In the genomic region with DNA sequence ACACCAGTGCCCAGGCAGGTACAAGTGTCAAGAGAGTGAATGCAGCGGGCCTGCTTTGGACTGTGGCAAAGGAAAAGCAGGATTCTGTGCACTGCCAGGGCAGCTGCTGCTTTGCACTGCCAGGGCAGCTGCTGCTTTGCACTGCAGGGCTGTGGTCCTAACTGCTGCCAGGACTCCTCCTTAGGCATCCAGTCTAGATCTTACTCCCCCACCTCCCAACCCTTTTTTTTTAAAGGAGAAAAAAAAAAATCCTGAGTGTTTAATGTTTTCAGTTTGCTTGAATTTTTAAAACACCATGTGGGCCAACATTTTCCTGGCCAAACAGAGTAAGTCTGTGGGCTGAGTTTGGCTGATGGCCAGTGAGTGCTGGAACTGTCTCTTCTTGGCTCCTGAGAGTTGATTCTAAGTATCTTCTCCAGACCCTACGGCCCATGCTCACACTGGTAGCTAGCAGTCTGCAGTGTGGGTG, we compare ENCODE assay signal across 8 mouse cellular contexts. TPM values are rescaled to one million over a fixed set of nuclear protein-coding genes. Genes with fewer than 3 reads are reported as not detected.
DNase-seq lines count a peak whose midpoint lies in the region; ATAC-seq and TF ChIP-seq lines count a peak whose summit lies in the region.

No protein-coding gene starts in this region.

- H3K36me3 ChIP-seq in forebrain, embryonic 15.5 days, result no peaks in the 10 kb centered on the region
- H3K36me3 ChIP-seq in forebrain, embryonic 12.5 days (replicated peaks), result no peaks in the 10 kb centered on the region
- H3K36me3 ChIP-seq in lung, embryonic 15.5 days, result no peaks in the 10 kb centered on the region

- H3K27ac ChIP-seq in forebrain, embryonic 15.5 days (replicated peaks), result peak overlapping the region; percentile 47; the same call in 1 of the 2 replicates
- H3K27ac ChIP-seq in forebrain, embryonic 12.5 days, result no peak overlapping the region
- no peak overlapping the region for H3K27ac ChIP-seq in cerebellum, adult 2 months (ENCODE audit: insufficient read depth, low read length)
- H3K27ac ChIP-seq in lung, embryonic 15.5 days, result peak overlapping the region; percentile 55

- no peak overlapping the region for H3K9ac ChIP-seq in forebrain, embryonic 15.5 days (replicated peaks)
- H3K9ac ChIP-seq in forebrain, embryonic 12.5 days, result no peak overlapping the region; the same call in 1 of the 2 replicates
- H3K9ac ChIP-seq in lung, embryonic 15.5 days, result no peak overlapping the region

- H3K27me3 ChIP-seq in forebrain, embryonic 15.5 days, result no peaks in the 10 kb centered on the region
- no peaks in the 10 kb centered on the region for H3K27me3 ChIP-seq in forebrain, embryonic 12.5 days
- H3K27me3 ChIP-seq in cerebellum, adult 2 months (ENCODE audit: control insufficient read depth, insufficient read depth, low read length), result no peaks in the 10 kb centered on the region
- H3K27me3 ChIP-seq in lung, embryonic 15.5 days, result no peaks in the 10 kb centered on the region

- 35% methylated on average over 2 of the region's 2 CpGs for WGBS in forebrain, embryonic 15.5 days
- WGBS in forebrain, embryonic 12.5 days, result 82% methylated on average over 2 of the region's 2 CpGs
- WGBS in cerebellum, adult 2 months, result 13% methylated on average over 2 of the region's 2 CpGs
- 34% methylated on average over 2 of the region's 2 CpGs for WGBS in lung, embryonic 15.5 days

- H3K4me2 ChIP-seq in forebrain, embryonic 15.5 days (replicated peaks), result no peak overlapping the region
- H3K4me2 ChIP-seq in forebrain, embryonic 12.5 days, result no peak overlapping the region
- no peak overlapping the region for H3K4me2 ChIP-seq in lung, embryonic 15.5 days

- DNase-seq in cerebellum, adult 2 months, result peak; percentile 26 to 27
- DNase-seq in gonadal fat pad, adult 2 months (ENCODE audit: low read depth), result peak; percentile 51
- peak; percentile 41 for DNase-seq in kidney, adult 9 months
- peak; percentile 46 for DNase-seq in skeletal muscle tissue, adult 2 months (ENCODE audit: low read depth, low spot score)
- DNase-seq in spleen, postnatal 36 days (ENCODE audit: low spot score in 2 of 2), result no peak

- no peak for TF ChIP-seq CTCF in cerebellum, adult 2 months (IDR thresholded peaks at IDR 0.05; ENCODE audit: borderline replicate concordance, insufficient read depth, low read depth, low read length)

- TF ChIP-seq POLR2A in cerebellum, adult 2 months (IDR thresholded peaks at IDR 0.05; ENCODE audit: borderline replicate concordance, insufficient read depth, low read length), result no peak

- peak; percentile 86 for ATAC-seq in forebrain, embryonic 15.5 days (replicated peaks)
- no peak for ATAC-seq in forebrain, embryonic 12.5 days (ENCODE audit: low FRiP score)
- ATAC-seq in lung, embryonic 15.5 days (ENCODE audit: borderline replicate concordance, extremely low read depth, low FRiP score, low TSS enrichment), result peak; percentile 94

- H3K9me3 ChIP-seq in forebrain, embryonic 15.5 days, result no peaks in the 10 kb centered on the region
- no peaks in the 10 kb centered on the region for H3K9me3 ChIP-seq in forebrain, embryonic 12.5 days
- H3K9me3 ChIP-seq in lung, embryonic 15.5 days, result no peaks in the 10 kb centered on the region

- no peak overlapping the region for H3K4me3 ChIP-seq in forebrain, embryonic 15.5 days
- no peak overlapping the region for H3K4me3 ChIP-seq in forebrain, embryonic 12.5 days (replicated peaks)
- H3K4me3 ChIP-seq in cerebellum, adult 2 months (replicated peaks; ENCODE audit: insufficient read depth, low read depth, low read length), result no peak overlapping the region
- H3K4me3 ChIP-seq in lung, embryonic 15.5 days, result no peak overlapping the region

- peaks cover 12% of the 10 kb centered on the region for H3K4me1 ChIP-seq in forebrain, embryonic 15.5 days
- no peaks in the 10 kb centered on the region; the same call in 1 of the 2 replicates for H3K4me1 ChIP-seq in forebrain, embryonic 12.5 days
- H3K4me1 ChIP-seq in cerebellum, adult 2 months (ENCODE audit: control insufficient read depth, insufficient read depth, low read length), result peaks cover 6% of the 10 kb centered on the region
- peaks cover 16% of the 10 kb centered on the region for H3K4me1 ChIP-seq in lung, embryonic 15.5 days

RNA-seq across cellular contexts. Expression of gene BC052040, which starts 11.2 kb away (rescaled TPM):
- 16.3 and 17.1 TPM in 2 replicates for polyA plus RNA-seq in forebrain, embryonic 15.5 days (2015; fragmentation: Nextera tagmentation; extraction: Ambion mirVana)
- polyA plus RNA-seq in forebrain, embryonic 12.5 days (2016; fragmentation: Nextera tagmentation; extraction: Ambion mirVana), result 22.7 and 26.3 TPM in 2 replicates
- polyA plus RNA-seq in cerebellum, adult 2 months (2012; rRNA removed), result 6.4 and 7.4 TPM in 2 replicates
- 2.9 TPM in 2 replicates for polyA plus RNA-seq in gonadal fat pad, adult 2 months (2012; rRNA removed)
- polyA plus RNA-seq in lung, embryonic 15.5 days (2015; fragmentation: Nextera tagmentation; extraction: Ambion mirVana), result 10.3 and 11.5 TPM in 2 replicates

Comparison
In these comparisons a context has a peak if more than half of its experiments do, and no peak if none do; other contexts are left out.
1. H3K27ac ChIP-seq: peak in forebrain, embryonic 15.5 days (single experiment) and lung, embryonic 15.5 days (single experiment); none in forebrain, embryonic 12.5 days (single experiment) and cerebellum, adult 2 months (single experiment).
2. DNase-seq: peak in cerebellum, adult 2 months (2 of 2), gonadal fat pad, adult 2 months (single experiment), kidney, adult 9 months (single experiment) and skeletal muscle tissue, adult 2 months (single experiment); none in spleen, postnatal 36 days (0 of 2).